Mouse (Mus musculus): Measurements from ENCODE around the gene Dnaic2.

Gene Dnaic2

GRCm38 (mm10) chr11:114747564-114748138 lies 20.4 kb downstream of the Dnaic2 start:
- no peak for ATAC-seq (ENCODE audit: low TSS enrichment)

GRCm38 (mm10) chr11:114764820-114765818 lies 37.9 kb downstream of the Dnaic2 start, which contains the start of gene Kif19a:
Gene Kif19a (plus strand): TSS chr11:114765388.
- peak; percentile 62 for ATAC-seq (ENCODE audit: low TSS enrichment)

DNA sequence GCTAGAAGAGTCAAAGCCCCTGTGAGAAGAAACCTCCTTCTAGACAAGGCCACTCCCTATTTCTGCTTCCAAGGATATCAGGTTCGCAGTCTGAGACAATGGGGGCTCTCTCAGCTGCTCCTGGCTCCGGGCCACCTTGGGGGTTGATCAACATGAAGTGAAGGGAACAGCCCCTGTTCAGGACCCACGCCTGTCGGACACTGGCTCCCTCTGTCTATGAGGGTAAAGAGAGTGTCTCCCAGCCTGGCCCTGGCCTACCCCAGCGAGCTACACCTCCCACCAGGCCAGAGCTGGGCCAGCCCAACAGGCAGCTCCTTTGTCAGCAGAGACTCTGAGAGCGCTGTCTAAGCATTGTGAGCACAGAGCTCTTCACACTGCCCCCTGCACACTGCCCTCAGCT lies 42.7 kb downstream of the Dnaic2 start:
- ATAC-seq (ENCODE audit: low TSS enrichment), result no peak

DNA sequence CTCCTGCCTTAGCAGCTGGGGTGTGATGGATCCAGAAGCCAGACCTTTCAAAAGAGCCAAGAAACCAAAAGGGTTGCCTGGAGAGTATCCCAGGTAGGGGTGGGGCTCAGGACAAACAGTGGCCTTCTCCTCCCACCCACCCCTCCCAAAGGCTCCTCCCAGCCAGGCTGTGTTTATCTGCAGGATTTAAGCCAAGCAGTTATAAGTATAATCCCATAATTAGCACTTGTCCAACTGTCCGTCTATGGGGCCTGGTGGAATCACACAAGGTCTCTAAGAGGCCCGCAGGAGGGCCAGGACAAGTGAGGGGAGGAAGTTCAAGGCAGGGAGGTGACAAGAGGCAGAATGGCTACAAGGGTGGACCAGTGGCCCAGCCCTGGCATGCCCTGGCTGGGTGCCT lies 44.7 kb downstream of the Dnaic2 start:
- no peak for ATAC-seq (ENCODE audit: low TSS enrichment)

- no peak for ATAC-seq (ENCODE audit: low TSS enrichment)
These were observed 52.9 kb downstream of the Dnaic2 start for GRCm38 (mm10) chr11:114780076-114780475.

- no peak for ATAC-seq (ENCODE audit: low TSS enrichment)
These were observed 58.7 kb downstream of the Dnaic2 start for GRCm38 (mm10) chr11:114785892-114786291.

- ATAC-seq (ENCODE audit: low TSS enrichment), result peak; percentile 87
These were observed 59.1 kb downstream of the Dnaic2 start for GRCm38 (mm10) chr11:114786326-114786725.

GRCm38 (mm10) chr11:114787611-114788010 lies 60.4 kb downstream of the Dnaic2 start:
- no peak for ATAC-seq (ENCODE audit: low TSS enrichment)

- peak; percentile 55 for ATAC-seq (ENCODE audit: low TSS enrichment)
These were observed 62.0 kb downstream of the Dnaic2 start for GRCm38 (mm10) chr11:114789061-114789714.

- ATAC-seq (ENCODE audit: low TSS enrichment), result no peak
These were observed 62.5 kb downstream of the Dnaic2 start for GRCm38 (mm10) chr11:114789716-114790115.

DNA sequence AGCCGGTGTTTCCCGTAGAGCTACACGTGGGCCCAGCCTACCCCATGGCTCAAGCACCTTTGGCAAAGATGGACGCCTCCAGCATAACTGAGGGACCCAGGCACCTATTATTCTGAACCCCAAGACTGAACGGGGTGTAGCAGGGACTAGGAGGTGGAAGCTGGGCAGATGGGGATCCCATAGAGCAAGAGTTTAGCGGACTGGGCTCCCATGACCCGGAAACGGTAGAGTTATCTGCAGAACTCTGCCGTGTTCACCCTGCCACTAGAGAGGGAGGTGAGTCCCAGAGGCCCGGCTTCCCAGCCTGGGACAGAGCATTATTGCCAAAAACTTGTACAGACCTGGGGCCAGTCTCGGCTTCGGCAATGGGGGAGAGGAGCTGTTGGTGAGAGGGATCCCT lies 63.0 kb downstream of the Dnaic2 start:
- no peak for ATAC-seq (ENCODE audit: low TSS enrichment)

DNA sequence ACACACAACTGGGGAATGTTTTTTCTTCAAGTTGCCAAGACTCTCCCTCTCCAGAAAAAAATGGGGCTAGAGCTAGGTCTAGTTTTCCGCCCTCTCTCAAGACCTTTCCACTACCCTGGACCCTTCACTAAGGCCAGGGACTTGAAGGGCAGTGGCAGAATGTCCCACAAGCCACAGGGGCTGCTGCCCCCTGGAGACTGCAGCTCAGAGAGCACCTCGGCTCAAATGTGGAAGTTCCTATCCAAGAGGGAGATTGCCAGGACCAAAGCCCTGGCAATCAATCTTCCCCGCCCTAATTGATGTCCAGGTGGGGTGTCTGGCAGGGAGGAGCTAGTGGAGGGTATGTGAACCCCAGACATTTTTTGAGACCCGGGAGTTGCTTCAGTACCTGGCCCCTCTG lies 63.6 kb downstream of the Dnaic2 start:
- ATAC-seq (ENCODE audit: low TSS enrichment), result no peak

GRCm38 (mm10) chr11:114791351-114791889 lies 64.2 kb downstream of the Dnaic2 start:
- no peak for ATAC-seq (ENCODE audit: low TSS enrichment)

DNA sequence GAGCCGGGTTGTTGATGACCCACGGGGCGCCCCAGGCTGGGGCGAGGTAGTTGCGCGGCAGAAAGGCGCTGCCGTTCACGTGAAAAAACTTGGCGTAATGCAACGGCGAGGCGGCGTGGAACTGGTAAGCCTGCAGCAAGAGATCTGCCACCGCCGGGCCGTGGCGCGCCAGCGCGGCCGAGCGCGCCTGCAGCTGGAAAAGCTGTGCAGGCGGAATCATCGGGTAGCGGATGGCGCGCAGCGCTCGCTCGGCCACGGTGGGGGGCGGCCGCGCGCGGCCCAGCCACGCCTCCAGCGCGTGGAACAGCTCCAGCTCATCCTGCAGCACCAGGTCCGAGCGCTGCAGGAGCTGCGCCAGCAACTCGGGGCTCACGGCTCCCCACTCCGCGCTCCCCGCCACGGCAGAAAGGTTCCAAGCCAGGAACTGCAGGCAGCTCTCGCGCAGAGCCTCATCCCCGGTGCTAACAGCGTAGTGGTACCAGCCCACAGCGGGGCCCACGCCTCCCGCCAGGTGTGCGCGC lies 64.7 kb downstream of the Dnaic2 start:
- ATAC-seq (ENCODE audit: low TSS enrichment), result peak; percentile 28; the same call in 1 of the 2 replicates

DNA sequence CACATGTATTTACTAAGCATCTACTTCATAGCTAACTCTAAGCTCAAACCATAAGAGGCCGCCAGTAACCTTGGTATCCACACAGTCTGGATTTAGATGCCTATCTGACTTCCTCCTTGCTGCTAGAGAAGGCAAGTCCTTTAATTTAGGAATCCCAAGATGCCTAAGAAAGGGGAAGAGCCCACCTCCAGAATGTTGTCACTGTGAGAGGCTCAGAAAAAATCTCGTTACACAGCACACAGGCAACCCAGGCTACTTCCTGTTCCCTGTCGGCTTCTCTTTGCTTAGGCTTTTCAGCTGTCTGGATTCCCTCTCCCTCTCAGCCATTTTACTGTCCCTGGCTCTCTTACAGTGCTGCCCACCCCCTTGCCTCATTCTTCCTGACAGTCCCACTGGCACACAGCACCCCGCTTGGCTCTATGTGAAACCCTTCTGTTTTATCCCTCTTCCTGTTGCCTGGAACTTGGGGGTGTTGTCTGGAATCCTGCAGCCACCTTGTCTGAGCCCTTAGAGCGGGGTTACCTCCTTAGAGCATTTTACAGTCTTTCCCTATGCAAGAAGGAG lies 65.8 kb downstream of the Dnaic2 start:
- no peak for ATAC-seq (ENCODE audit: low TSS enrichment)

GRCm38 (mm10) chr11:114793868-114794545 lies 66.8 kb downstream of the Dnaic2 start:
- ATAC-seq (ENCODE audit: low TSS enrichment), result no peak

DNA sequence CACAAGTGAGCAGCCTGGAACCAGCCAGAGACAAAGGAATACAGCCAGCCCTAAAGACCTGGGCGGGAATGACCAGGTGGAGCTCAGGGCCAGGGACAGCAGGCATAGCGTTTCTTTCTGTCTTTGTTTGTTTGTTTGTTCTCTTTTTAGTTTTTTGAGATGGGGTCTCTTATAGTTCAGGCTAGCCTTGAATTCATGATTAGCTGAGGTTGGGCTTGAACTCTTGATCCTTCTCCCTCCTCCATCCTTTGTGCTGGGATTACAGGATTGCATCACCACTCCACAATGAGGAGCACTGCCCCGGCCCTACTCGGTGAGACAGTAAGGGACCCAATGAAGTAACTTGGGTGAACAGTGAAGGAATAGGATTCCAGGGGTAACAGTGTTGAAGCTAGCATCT lies 67.5 kb downstream of the Dnaic2 start:
- ATAC-seq (ENCODE audit: low TSS enrichment), result no peak

GRCm38 (mm10) chr11:114795231-114795746 lies 68.1 kb downstream of the Dnaic2 start:
- ATAC-seq (ENCODE audit: low TSS enrichment), result peak; percentile 71

GRCm38 (mm10) chr11:114795848-114796322 lies 68.7 kb downstream of the Dnaic2 start, which contains the start of gene Btbd17:
Gene Btbd17 (minus strand): TSS chr11:114795945.
- peak; percentile 15; the same call in 1 of the 2 replicates for ATAC-seq (ENCODE audit: low TSS enrichment)

GRCm38 (mm10) chr11:114797176-114797575 lies 70.0 kb downstream of the Dnaic2 start:
- no peak for ATAC-seq (ENCODE audit: low TSS enrichment)

Data from frontal cortex, adult (tissue).